Mouse (Mus musculus) ES-Bruce4 (cell line): ENCODE data around the gene Fbxo47.

Experiments
- CTCF ChIP-seq: IDR thresholded peaks from one replicate; pipeline ENCODE4 v1.8.1; 2011; ENCODE audit warnings: low read depth, low read length
- EP300 ChIP-seq: IDR thresholded peaks from 2 replicates; pipeline ENCODE4 v1.6.1; 2011; ENCODE audit warnings: low read depth, low read length; ENCODE audit not compliant: insufficient read depth
- POLR2A ChIP-seq: IDR thresholded peaks from one replicate; pipeline ENCODE4 v1.8.1; 2011; ENCODE audit warnings: low read length; ENCODE audit not compliant: insufficient read depth

GRCm38 (mm10) chr11:97913111-97913510 is 29.2 kb upstream of the Fbxo47 start:
- TF ChIP-seq CTCF (no peak), EP300 (no peak), POLR2A (no peak)
